Comparison of ENCODE assay signal across 36 mouse cellular contexts in genomic region chr5:147302141-147302540, GRCm38 (mm10). TPM values are rescaled to one million over a fixed set of nuclear protein-coding genes. Genes with fewer than 3 reads are reported as not detected.
DNase-seq lines count a peak whose midpoint lies in the region; ATAC-seq and TF ChIP-seq lines count a peak whose summit lies in the region.
"Had no signal": no experiment of that assay in that cellular context is flagged by ENCODE, and none has a peak within 500 bp of the region (broad histone marks: within the 10 kb centered on the region; RNA-seq: fewer than 3 reads in every experiment).

No protein-coding gene starts in this region.

- H3K4me2 ChIP-seq in liver, embryonic 11.5 days: no peak overlapping the region
- H3K4me2 ChIP-seq in liver, embryonic 12.5 days: no peak overlapping the region
- peak overlapping the region; percentile 46 for H3K4me2 ChIP-seq in intestine, embryonic 14.5 days (ENCODE audit: low read length)
- peak overlapping the region; percentile 69 for H3K4me2 ChIP-seq in intestine, postnatal 0 days (replicated peaks; ENCODE audit: low read depth)
- no peak overlapping the region for H3K4me2 ChIP-seq in forebrain, embryonic 12.5 days
- H3K4me2 ChIP-seq: heart, embryonic 11.5 days; hindbrain, embryonic 14.5 days had no signal

- no peaks in the 10 kb centered on the region; the same call in none of the 2 replicates for H3K4me1 ChIP-seq in liver, embryonic 11.5 days (replicated peaks; ENCODE audit: control insufficient read depth, insufficient read depth, low read length)
- peaks cover 10% of the 10 kb centered on the region for H3K4me1 ChIP-seq in liver, embryonic 12.5 days
- H3K4me1 ChIP-seq in intestine, embryonic 14.5 days (replicated peaks; ENCODE audit: control insufficient read depth, insufficient read depth, low read length): no peaks in the 10 kb centered on the region; the same call in 1 of the 2 replicates
- H3K4me1 ChIP-seq in intestine, postnatal 0 days (replicated peaks; ENCODE audit: control insufficient read depth, insufficient read depth, low read length): no peaks in the 10 kb centered on the region
- H3K4me1 ChIP-seq in forebrain, embryonic 12.5 days: peaks cover 26% of the 10 kb centered on the region

- no peak overlapping the region for H3K27ac ChIP-seq in liver, embryonic 11.5 days (ENCODE audit: low read depth, low read length)
- H3K27ac ChIP-seq in liver, embryonic 12.5 days: no peak overlapping the region
- H3K27ac ChIP-seq in intestine, embryonic 14.5 days (ENCODE audit: low read depth): 0 out of 2 replicates have a peak overlapping the region, but pooled peaks have one; percentile 74
- peak overlapping the region; percentile 29 for H3K27ac ChIP-seq in intestine, postnatal 0 days (ENCODE audit: low read depth, low read length)
- H3K27ac ChIP-seq in forebrain, embryonic 12.5 days: no peak overlapping the region
- H3K27ac ChIP-seq: forebrain, embryonic 10.5 days; gastrocnemius, adult 2 months; hindbrain, embryonic 10.5 days; hindbrain, embryonic 14.5 days had no signal

- no peak overlapping the region for H3K4me3 ChIP-seq in liver, embryonic 11.5 days (ENCODE audit: low read depth, low read length)
- H3K4me3 ChIP-seq in liver, embryonic 12.5 days: no peak overlapping the region
- H3K4me3 ChIP-seq in intestine, embryonic 14.5 days (ENCODE audit: low read depth, low read length): peak overlapping the region; percentile 43
- H3K4me3 ChIP-seq in intestine, postnatal 0 days (ENCODE audit: low read depth, low read length): peak overlapping the region; percentile 74
- H3K4me3 ChIP-seq in forebrain, embryonic 12.5 days (replicated peaks): no peak overlapping the region
- H3K4me3 ChIP-seq: forebrain, embryonic 10.5 days; gastrocnemius, adult 2 months; hindbrain, embryonic 10.5 days had no signal

- no peak for TF ChIP-seq CTCF in intestine, postnatal 0 days (IDR thresholded peaks at IDR 0.05; ENCODE audit: low read depth)

- no peak overlapping the region for H3K9ac ChIP-seq in liver, embryonic 11.5 days (ENCODE audit: low read depth, low read length)
- no peak overlapping the region for H3K9ac ChIP-seq in liver, embryonic 12.5 days
- H3K9ac ChIP-seq in intestine, embryonic 14.5 days (ENCODE audit: low read length): peak overlapping the region; percentile 69
- peak overlapping the region; percentile 94 for H3K9ac ChIP-seq in intestine, postnatal 0 days (ENCODE audit: low read depth, low read length)
- no peak overlapping the region for H3K9ac ChIP-seq in forebrain, embryonic 12.5 days
- H3K9ac ChIP-seq: forebrain, postnatal 0 days; hindbrain, embryonic 14.5 days had no signal

- no peaks in the 10 kb centered on the region for H3K9me3 ChIP-seq in liver, embryonic 11.5 days (ENCODE audit: control insufficient read depth, low read length)
- no peaks in the 10 kb centered on the region for H3K9me3 ChIP-seq in liver, embryonic 12.5 days (replicated peaks)
- H3K9me3 ChIP-seq in intestine, embryonic 14.5 days (ENCODE audit: control insufficient read depth, low read length): no peaks in the 10 kb centered on the region
- no peaks in the 10 kb centered on the region for H3K9me3 ChIP-seq in intestine, postnatal 0 days (ENCODE audit: control insufficient read depth)
- no peaks in the 10 kb centered on the region for H3K9me3 ChIP-seq in forebrain, embryonic 12.5 days
- H3K9me3 ChIP-seq: forebrain, embryonic 10.5 days; hindbrain, embryonic 10.5 days had no signal

- intact Hi-C loops in heart, postnatal 10 days (cut with DNase I): no loop called here

- H3K27me3 ChIP-seq in liver, embryonic 11.5 days (replicated peaks; ENCODE audit: control insufficient read depth, insufficient read depth, low read length): peaks cover 99% of the 10 kb centered on the region
- H3K27me3 ChIP-seq in liver, embryonic 12.5 days (replicated peaks): peaks cover 100% of the 10 kb centered on the region
- peaks cover 96% of the 10 kb centered on the region for H3K27me3 ChIP-seq in intestine, embryonic 14.5 days (replicated peaks; ENCODE audit: control insufficient read depth, insufficient read depth, low read length)
- H3K27me3 ChIP-seq in intestine, postnatal 0 days (replicated peaks; ENCODE audit: control insufficient read depth, insufficient read depth, low read length): peaks cover 14% of the 10 kb centered on the region; the same call in 1 of the 2 replicates
- H3K27me3 ChIP-seq in forebrain, embryonic 12.5 days: peaks cover 100% of the 10 kb centered on the region

- no peaks in the 10 kb centered on the region for H3K36me3 ChIP-seq in liver, embryonic 11.5 days (ENCODE audit: control insufficient read depth, insufficient read depth, low read length)
- H3K36me3 ChIP-seq in liver, embryonic 12.5 days: no peaks in the 10 kb centered on the region
- H3K36me3 ChIP-seq in intestine, embryonic 14.5 days (ENCODE audit: control insufficient read depth, insufficient read depth, low read length): no peaks in the 10 kb centered on the region
- H3K36me3 ChIP-seq in intestine, postnatal 0 days (ENCODE audit: control insufficient read depth, insufficient read depth): peaks cover 8% of the 10 kb centered on the region; the same call in 1 of the 2 replicates
- H3K36me3 ChIP-seq in forebrain, embryonic 12.5 days (replicated peaks): no peaks in the 10 kb centered on the region
- H3K36me3 ChIP-seq: forebrain, embryonic 10.5 days; G1E; hindbrain, embryonic 10.5 days had no signal

- WGBS in liver, embryonic 11.5 days: 13% methylated on average over 8 of the region's 8 CpGs
- WGBS in liver, embryonic 12.5 days (ENCODE audit: insufficient replicate concordance): 12% methylated on average over 8 of the region's 8 CpGs
- WGBS in intestine, embryonic 14.5 days: 23% methylated on average over 8 of the region's 8 CpGs
- 11% methylated on average over 8 of the region's 8 CpGs for WGBS in intestine, postnatal 0 days
- 3% methylated on average over 8 of the region's 8 CpGs for WGBS in forebrain, embryonic 12.5 days

- ATAC-seq in liver, embryonic 11.5 days (replicated peaks; ENCODE audit: low FRiP score): no peak
- ATAC-seq in liver, embryonic 12.5 days: no peak
- ATAC-seq in intestine, embryonic 14.5 days (replicated peaks; ENCODE audit: low FRiP score, low TSS enrichment, low read depth): no peak
- no peak for ATAC-seq in intestine, postnatal 0 days
- ATAC-seq in forebrain, embryonic 12.5 days (ENCODE audit: low FRiP score): no peak
- ATAC-seq: forebrain, embryonic 14.5 days; forebrain, postnatal 0 days; Patski had no signal

- peak; percentile 43 for DNase-seq in embryo, embryonic 10.5 days (ENCODE audit: low spot score)
- no peak for DNase-seq in embryo, embryonic 9.5 days (ENCODE audit: extremely low spot score)
- peak; percentile 28 for DNase-seq in liver, embryonic 11.5 days (ENCODE audit: low spot score)
- no peak for DNase-seq in intestine, embryonic 14.5 days (ENCODE audit: low spot score)
- DNase-seq in heart, postnatal 10 days: no peak
- DNase-seq: adrenal gland, postnatal 10 days; adrenal gland, postnatal 36 days; cerebellum, adult 11 months; cerebellum, adult 2 months; cerebellum, adult 9-11 months; cerebellum, postnatal 25 days; embryo, embryonic 11 days; forebrain, postnatal 0 days; gastrocnemius, adult 2 months; gastrocnemius, postnatal 14 days; heart, postnatal 36 days had no signal

RNA-seq across cellular contexts. Expression of gene Cdx2, which starts 4.9 kb away (rescaled TPM):
- 0.14 TPM in 1 of 2 replicates, not detected in the other for polyA plus RNA-seq in liver, embryonic 11.5 days (2014; fragmentation: Nextera tagmentation; extraction: Ambion mirVana)
- not detected in 2 replicates for polyA plus RNA-seq in liver, embryonic 12.5 days (2016; fragmentation: Nextera tagmentation; extraction: Ambion mirVana)
- polyA plus RNA-seq in intestine, embryonic 14.5 days (2014; fragmentation: Nextera tagmentation; extraction: Ambion mirVana): 24.0 and 30.2 TPM in 2 replicates
- 35.0 and 38.9 TPM in 2 replicates for polyA plus RNA-seq in intestine, postnatal 0 days (2015; fragmentation: Nextera tagmentation; extraction: Ambion mirVana)
- not detected for total RNA-seq in heart, postnatal 10 days (2021)
- polyA plus RNA-seq in forebrain, embryonic 12.5 days (2016; fragmentation: Nextera tagmentation; extraction: Ambion mirVana): not detected in 2 replicates
- total RNA-seq: adrenal gland, adult 18-20 months; adrenal gland, postnatal 10 days; adrenal gland, postnatal 36 days; CH12.LX; common myeloid progenitor, adult 5-6 weeks; forebrain, postnatal 0 days; G1E; gastrocnemius, adult 2 months; gastrocnemius, postnatal 14 days; gastrocnemius, postnatal 4 days; heart, adult 8-10 months; heart, postnatal 36 days had no signal
- polyA plus RNA-seq: cerebellum, adult 2 months; embryonic facial prominence, embryonic 11.5 days; embryonic facial prominence, embryonic 14.5 days; forebrain, embryonic 10.5 days; forebrain, embryonic 14.5 days; forebrain, postnatal 0 days; G1E; heart, embryonic 11.5 days; heart, embryonic 14.5 days; heart, postnatal 0 days; hindbrain, embryonic 10.5 days; hindbrain, embryonic 14.5 days had no signal

RNA-seq across cellular contexts. Expression of gene Urad, which starts 20.1 kb away (rescaled TPM):
- 0.49 and 0.53 TPM in 2 replicates for polyA plus RNA-seq in liver, embryonic 11.5 days (2014; fragmentation: Nextera tagmentation; extraction: Ambion mirVana)
- polyA plus RNA-seq in liver, embryonic 12.5 days (2016; fragmentation: Nextera tagmentation; extraction: Ambion mirVana): 0.21 TPM in 1 of 2 replicates, not detected in the other
- polyA plus RNA-seq in intestine, embryonic 14.5 days (2014; fragmentation: Nextera tagmentation; extraction: Ambion mirVana): 1.6 and 1.7 TPM in 2 replicates
- polyA plus RNA-seq in intestine, postnatal 0 days (2015; fragmentation: Nextera tagmentation; extraction: Ambion mirVana): 0.95 and 1.1 TPM in 2 replicates
- not detected for total RNA-seq in heart, postnatal 10 days (2021)
- polyA plus RNA-seq in forebrain, embryonic 12.5 days (2016; fragmentation: Nextera tagmentation; extraction: Ambion mirVana): not detected in 2 replicates
- total RNA-seq: CH12.LX; common myeloid progenitor, adult 5-6 weeks; forebrain, postnatal 0 days; G1E; gastrocnemius, adult 2 months; gastrocnemius, postnatal 14 days; gastrocnemius, postnatal 4 days; heart, adult 8-10 months; heart, postnatal 36 days had no signal
- polyA plus RNA-seq: cerebellum, adult 2 months; embryonic facial prominence, embryonic 11.5 days; embryonic facial prominence, embryonic 14.5 days; forebrain, embryonic 10.5 days; forebrain, embryonic 14.5 days; forebrain, postnatal 0 days; frontal cortex, adult 2 months; G1E; heart, embryonic 11.5 days; heart, embryonic 14.5 days; heart, postnatal 0 days; hindbrain, embryonic 10.5 days; hindbrain, embryonic 14.5 days; Patski had no signal

RNA-seq across cellular contexts. Expression of gene Pdx1, which starts 32.4 kb away (rescaled TPM):
- polyA plus RNA-seq in liver, embryonic 11.5 days (2014; fragmentation: Nextera tagmentation; extraction: Ambion mirVana): 0.47 and 0.94 TPM in 2 replicates
- 0.06 and 0.25 TPM in 2 replicates for polyA plus RNA-seq in liver, embryonic 12.5 days (2016; fragmentation: Nextera tagmentation; extraction: Ambion mirVana)
- polyA plus RNA-seq in intestine, embryonic 14.5 days (2014; fragmentation: Nextera tagmentation; extraction: Ambion mirVana): 0.79 and 6.4 TPM in 2 replicates
- polyA plus RNA-seq in intestine, postnatal 0 days (2015; fragmentation: Nextera tagmentation; extraction: Ambion mirVana): 6.7 and 9.2 TPM in 2 replicates
- not detected for total RNA-seq in heart, postnatal 10 days (2021)
- not detected in 2 replicates for polyA plus RNA-seq in forebrain, embryonic 12.5 days (2016; fragmentation: Nextera tagmentation; extraction: Ambion mirVana)
- total RNA-seq: adrenal gland, adult 18-20 months; adrenal gland, postnatal 10 days; adrenal gland, postnatal 36 days; CH12.LX; common myeloid progenitor, adult 5-6 weeks; forebrain, postnatal 0 days; G1E; gastrocnemius, adult 2 months; gastrocnemius, postnatal 14 days; gastrocnemius, postnatal 4 days; heart, adult 8-10 months; heart, postnatal 36 days had no signal
- polyA plus RNA-seq: cerebellum, adult 2 months; embryonic facial prominence, embryonic 11.5 days; embryonic facial prominence, embryonic 14.5 days; forebrain, embryonic 10.5 days; forebrain, embryonic 14.5 days; forebrain, postnatal 0 days; frontal cortex, adult 2 months; G1E; heart, embryonic 11.5 days; heart, embryonic 14.5 days; heart, postnatal 0 days; hindbrain, embryonic 10.5 days; hindbrain, embryonic 14.5 days; Patski had no signal

Comparison
In these comparisons a context has a peak if more than half of its experiments do, and no peak if none do; other contexts are left out.
1. DNase-seq: peak in embryo, embryonic 10.5 days (single experiment) and liver, embryonic 11.5 days (single experiment); none in embryo, embryonic 9.5 days (single experiment), intestine, embryonic 14.5 days (single experiment) and heart, postnatal 10 days (0 of 2).
2. H3K27ac ChIP-seq: peak in intestine, embryonic 14.5 days (single experiment) and intestine, postnatal 0 days (single experiment); none in liver, embryonic 11.5 days (single experiment), liver, embryonic 12.5 days (single experiment) and forebrain, embryonic 12.5 days (single experiment).
3. H3K4me2 ChIP-seq: peak in intestine, embryonic 14.5 days (single experiment) and intestine, postnatal 0 days (single experiment); none in liver, embryonic 11.5 days (single experiment), liver, embryonic 12.5 days (single experiment) and forebrain, embryonic 12.5 days (single experiment).
4. H3K4me3 ChIP-seq: peak in intestine, embryonic 14.5 days (single experiment) and intestine, postnatal 0 days (single experiment); none in liver, embryonic 11.5 days (single experiment), liver, embryonic 12.5 days (single experiment) and forebrain, embryonic 12.5 days (single experiment).
5. H3K9ac ChIP-seq: peak in intestine, embryonic 14.5 days (single experiment) and intestine, postnatal 0 days (single experiment); none in liver, embryonic 11.5 days (single experiment), liver, embryonic 12.5 days (single experiment) and forebrain, embryonic 12.5 days (single experiment).
6. RNA of gene Cdx2, which starts 4.9 kb away (polyA plus RNA-seq): 35.0 to 38.9 TPM in intestine, postnatal 0 days and 24.0 to 30.2 TPM in intestine, embryonic 14.5 days; 0.14 TPM in liver, embryonic 11.5 days, not detected in liver, embryonic 12.5 days and not detected in forebrain, embryonic 12.5 days; every median in the first group is over 10 times any median in the second.